Mouse (Mus musculus) thymus, postnatal 25 days (tissue): ENCODE data around the gene Pgap3.
A peak's percentile ranks its signal among the peaks of the same experiment; 100 is the strongest.

Experiments
- DNase-seq: peaks from one replicate; pipeline ENCODE4 v3.0.0; 2022

Pgap3 gene

GRCm38 (mm10) chr11:98379379-98379778 lies 20.9 kb downstream of the Pgap3 start:
- DNase-seq = no peak

GRCm38 (mm10) chr11:98377787-98378186 lies 22.5 kb downstream of the Pgap3 start:
- DNase-seq = no peak

- DNase-seq = no peak
These were observed 23.5 kb downstream of the Pgap3 start for GRCm38 (mm10) chr11:98376756-98377155.

GRCm38 (mm10) chr11:98374266-98374665 lies 26.0 kb downstream of the Pgap3 start:
- DNase-seq = no peak

GRCm38 (mm10) chr11:98373244-98373643 lies 27.0 kb downstream of the Pgap3 start:
- no peak for DNase-seq

- peak; percentile 67 for DNase-seq
These were observed 27.9 kb downstream of the Pgap3 start for GRCm38 (mm10) chr11:98372406-98372805.

- no peak for DNase-seq
These were observed 28.6 kb downstream of the Pgap3 start for GRCm38 (mm10) chr11:98371556-98372240.

- no peak for DNase-seq
These were observed 29.7 kb downstream of the Pgap3 start for GRCm38 (mm10) chr11:98370588-98370987.

- no peak for DNase-seq
These were observed 31.0 kb downstream of the Pgap3 start for GRCm38 (mm10) chr11:98369337-98369736.

- no peak for DNase-seq
These were observed 32.5 kb downstream of the Pgap3 start for GRCm38 (mm10) chr11:98367863-98368186.

- peak; percentile 71 for DNase-seq
These were observed 33.0 kb downstream of the Pgap3 start for GRCm38 (mm10) chr11:98367171-98367862.

GRCm38 (mm10) chr11:98366290-98366689 lies 34.0 kb downstream of the Pgap3 start:
- peak; percentile 42 for DNase-seq

- no peak for DNase-seq
These were observed 35.9 kb downstream of the Pgap3 start for GRCm38 (mm10) chr11:98364410-98364809.

- DNase-seq = no peak
These were observed 36.5 kb downstream of the Pgap3 start for GRCm38 (mm10) chr11:98363817-98364216.

- DNase-seq = no peak
These were observed 39.3 kb downstream of the Pgap3 start for GRCm38 (mm10) chr11:98360866-98361521.

GRCm38 (mm10) chr11:98358161-98359083 lies 41.9 kb downstream of the Pgap3 start, which contains the start of gene Stard3:
Gene Stard3 (plus strand): TSS chr11:98358368.
- DNase-seq = peak; percentile 94

GRCm38 (mm10) chr11:98357396-98358160 lies 42.7 kb downstream of the Pgap3 start:
- DNase-seq = no peak

- no peak for DNase-seq
These were observed 43.5 kb downstream of the Pgap3 start for GRCm38 (mm10) chr11:98356625-98357394.

- peak; percentile 71 for DNase-seq
These were observed 44.5 kb downstream of the Pgap3 start for GRCm38 (mm10) chr11:98355732-98356299.

- no peak for DNase-seq
These were observed 45.8 kb downstream of the Pgap3 start for GRCm38 (mm10) chr11:98354445-98354844.

GRCm38 (mm10) chr11:98353651-98354211 lies 46.6 kb downstream of the Pgap3 start:
- DNase-seq = no peak
